Mouse (Mus musculus) liver, embryonic 11.5 days (tissue): ENCODE data around the gene Tgfbr2. TPM values are rescaled to one million over a fixed set of nuclear protein-coding genes. Genes with fewer than 3 reads are reported as not detected.
A peak's percentile ranks its signal among the peaks of the same experiment; 100 is the strongest.

Source experiments
- ATAC-seq: fragments of 200-750 bp; cut with Nextera tagmentation; replicated peaks from 2 replicates; pipeline ENCODE4 v1.8.0; 2017; ENCODE audit warnings: moderate number of reproducible peaks, mild to moderate bottlenecking, moderate TSS enrichment, moderate library complexity; ENCODE audit not compliant: low FRiP score
- DNase-seq: peaks from one replicate; pipeline ENCODE4 v3.0.0-alpha.2; 2017; ENCODE audit warnings: low spot score
- H3K27ac ChIP-seq: fragments of 300-500 bp; sonication (generic); 2 replicates; pipeline ENCODE4 v1.5.1; 2014; ENCODE audit warnings: mild to moderate bottlenecking, low read depth, low read length, control low read depth
- H3K27me3 ChIP-seq: fragments of 300-500 bp; sonication (generic); replicated peaks from 2 replicates; pipeline ENCODE4 v1.6.1; 2014; ENCODE audit warnings: low read length, mixed read lengths; ENCODE audit not compliant: control insufficient read depth, insufficient read depth
- H3K36me3 ChIP-seq: fragments of 300-500 bp; sonication (generic); 2 replicates; pipeline ENCODE4 v1.6.1; 2014; ENCODE audit warnings: mild to moderate bottlenecking, low read length, moderate library complexity, mixed read lengths; ENCODE audit not compliant: control insufficient read depth, insufficient read depth
- H3K4me1 ChIP-seq: fragments of 300-500 bp; sonication (generic); replicated peaks from 2 replicates; pipeline ENCODE4 v1.6.1; 2014; ENCODE audit warnings: low read length, mixed read lengths; ENCODE audit not compliant: control insufficient read depth, insufficient read depth
- H3K4me2 ChIP-seq: fragments of 300-500 bp; sonication (generic); 2 replicates; pipeline ENCODE4 v1.6.1; 2014; ENCODE audit warnings: mild to moderate bottlenecking, control low read depth, moderate library complexity
- H3K4me3 ChIP-seq: fragments of 300-500 bp; sonication (generic); 2 replicates; pipeline ENCODE4 v1.5.1; 2014; ENCODE audit warnings: low read depth, low read length, control low read depth
- H3K9ac ChIP-seq: fragments of 300-500 bp; sonication (generic); 2 replicates; pipeline ENCODE4 v1.6.1; 2014; ENCODE audit warnings: low read depth, low read length, control low read depth
- H3K9me3 ChIP-seq: fragments of 300-500 bp; sonication (generic); 2 replicates; pipeline ENCODE4 v1.6.1; 2016; ENCODE audit warnings: low read length, inconsistent platforms, mixed read lengths; ENCODE audit not compliant: control insufficient read depth
- WGBS: fragments of 180-500 bp; shearing (Covaris S2); extraction: QIAGEN DNeasy Blood & Tissue Kit; methylation state at CpG from one replicate; pipeline ENCODE4 v1.1.7; 2014; 5-methylcytosine and 5-hydroxymethylcytosine counted together
- polyA plus RNA-seq: library from polyadenylated mRNA; unstranded; fragments of >200 nt; fragmentation: Nextera tagmentation; extraction: Ambion mirVana; gene quantifications from 2 replicates; pipeline ENCODE4 v1.2.1, GENCODE M21; 2014

Tgfbr2 gene
- polyA plus RNA-seq, 1 experiment from 2014 or later, result 9.5 TPM

- Histone ChIP-seq H3K4me3 (peak overlapping the region; percentile 80), H3K9ac (peak overlapping the region; percentile 71; the same call in 1 of the 2 replicates), H3K27me3 (no peaks in the 10 kb centered on the region), H3K36me3 (no peaks in the 10 kb centered on the region), H3K27ac (no peak overlapping the region), H3K4me1 (peaks cover 9% of the 10 kb centered on the region; the same call in 1 of the 2 replicates), H3K4me2 (peak overlapping the region; percentile 80), H3K9me3 (no peaks in the 10 kb centered on the region)
- no peak for DNase-seq
- 78% methylated on average over 16 of the region's 16 CpGs for WGBS
- no peak for ATAC-seq
Measured at GRCm38 (mm10) chr9:116173473-116174170, 1.5 kb downstream of the Tgfbr2 start.

GRCm38 (mm10) chr9:116173059-116173458, 2.1 kb downstream of the Tgfbr2 start:
- no peak overlapping the region for H3K9ac ChIP-seq
- no peaks in the 10 kb centered on the region for H3K27me3 ChIP-seq
- no peaks in the 10 kb centered on the region for H3K9me3 ChIP-seq
- H3K4me1 ChIP-seq, result peaks cover 9% of the 10 kb centered on the region; the same call in 1 of the 2 replicates
- H3K4me2 ChIP-seq, result peak overlapping the region; percentile 80
- H3K4me3 ChIP-seq, result no peak overlapping the region; the same call in 1 of the 2 replicates
- 66% methylated on average over 6 of the region's 6 CpGs for WGBS
- DNase-seq (no peak), ATAC-seq (no peak)
- H3K27ac ChIP-seq, result no peak overlapping the region
- H3K36me3 ChIP-seq, result no peaks in the 10 kb centered on the region

DNA sequence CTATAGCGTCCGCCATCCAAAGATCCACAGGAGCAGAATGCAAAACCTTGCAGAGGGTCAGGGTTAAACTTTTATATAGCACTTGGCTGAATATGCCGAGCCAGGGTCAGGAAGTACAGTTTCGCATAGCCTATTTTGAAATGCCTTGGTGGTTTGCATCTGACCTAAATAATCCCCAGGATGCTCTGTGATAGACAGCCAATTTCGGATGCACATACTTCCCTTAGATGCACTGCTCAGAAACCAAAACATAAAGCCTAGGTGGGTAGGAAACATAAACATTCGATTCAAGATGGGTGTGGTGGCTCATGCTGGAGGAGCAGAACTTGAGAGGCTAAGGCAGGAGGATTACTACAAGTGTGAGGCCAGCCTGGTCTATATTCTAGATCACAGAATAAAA, 6.1 kb downstream of the Tgfbr2 start:
- Histone ChIP-seq H3K4me1 (peaks cover 4% of the 10 kb centered on the region; the same call in 1 of the 2 replicates), H3K36me3 (no peaks in the 10 kb centered on the region), H3K4me2 (no peak overlapping the region), H3K4me3 (no peak overlapping the region), H3K9ac (no peak overlapping the region), H3K27ac (no peak overlapping the region), H3K27me3 (no peaks in the 10 kb centered on the region), H3K9me3 (no peaks in the 10 kb centered on the region)
- DNase-seq (no peak), ATAC-seq (no peak)
- 72% methylated on average over 6 of the region's 6 CpGs for WGBS

DNA sequence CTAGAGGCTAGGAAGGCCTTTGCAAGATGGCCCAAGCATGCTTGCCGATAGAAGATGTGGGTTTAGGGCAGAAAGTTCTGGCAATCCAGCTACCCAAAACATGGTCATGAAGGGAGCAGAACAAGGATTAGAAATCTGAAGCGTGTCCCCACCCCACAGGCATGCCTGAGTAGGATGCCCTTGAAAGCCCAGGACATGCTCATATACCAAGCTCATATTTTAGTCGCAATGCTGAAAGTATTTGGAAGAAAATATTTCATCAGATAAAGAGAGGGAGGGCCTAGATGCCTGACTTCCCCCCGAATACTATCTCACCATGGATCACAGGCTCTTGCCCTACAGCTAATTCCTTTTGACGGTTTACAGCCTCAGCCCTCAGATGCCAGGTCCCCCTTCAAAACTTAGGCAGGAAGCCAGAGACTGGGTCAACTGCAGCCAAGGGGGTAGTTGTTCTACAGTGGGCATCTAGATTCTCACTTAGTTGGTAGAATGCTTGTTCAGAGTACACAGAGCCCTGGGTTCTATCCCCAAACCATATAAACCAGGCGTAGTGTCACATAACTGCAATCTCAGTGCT, 7.8 kb downstream of the Tgfbr2 start:
- Histone ChIP-seq H3K9ac (no peak overlapping the region), H3K36me3 (no peaks in the 10 kb centered on the region), H3K9me3 (no peaks in the 10 kb centered on the region), H3K27me3 (no peaks in the 10 kb centered on the region), H3K27ac (no peak overlapping the region), H3K4me2 (no peak overlapping the region), H3K4me1 (peaks cover 3% of the 10 kb centered on the region; the same call in 1 of the 2 replicates), H3K4me3 (no peak overlapping the region)
- ATAC-seq (no peak), DNase-seq (no peak)
- WGBS, result 72% methylated on average over 6 of the region's 6 CpGs

DNA sequence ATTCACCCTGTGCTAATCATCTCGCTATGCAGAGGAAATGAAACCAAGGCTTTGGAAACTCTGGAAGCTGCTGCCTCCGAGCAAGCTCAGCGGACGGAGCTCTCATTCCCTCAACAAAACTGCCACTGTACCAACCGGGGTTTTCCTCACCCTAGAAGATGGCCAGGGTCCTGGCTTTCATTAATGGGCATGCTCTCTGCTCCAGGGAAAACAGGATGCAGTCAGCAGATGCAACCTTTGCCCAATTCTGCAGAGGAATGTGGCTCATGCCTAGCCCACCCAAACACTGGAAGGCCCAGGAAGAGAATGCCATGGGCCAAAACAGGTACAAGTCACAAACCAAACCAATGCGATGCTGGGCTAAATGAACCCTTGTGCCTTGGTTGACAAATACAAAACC, 8.8 kb downstream of the Tgfbr2 start:
- no peak overlapping the region for H3K27ac ChIP-seq
- no peak for DNase-seq
- peaks cover 3% of the 10 kb centered on the region; the same call in 1 of the 2 replicates for H3K4me1 ChIP-seq
- no peaks in the 10 kb centered on the region for H3K9me3 ChIP-seq
- no peak overlapping the region for H3K4me3 ChIP-seq
- no peak overlapping the region for H3K4me2 ChIP-seq
- ATAC-seq, result no peak
- H3K27me3 ChIP-seq, result no peaks in the 10 kb centered on the region
- no peaks in the 10 kb centered on the region for H3K36me3 ChIP-seq
- no peak overlapping the region for H3K9ac ChIP-seq
- WGBS, result 86% methylated on average over 6 of the region's 6 CpGs

DNA sequence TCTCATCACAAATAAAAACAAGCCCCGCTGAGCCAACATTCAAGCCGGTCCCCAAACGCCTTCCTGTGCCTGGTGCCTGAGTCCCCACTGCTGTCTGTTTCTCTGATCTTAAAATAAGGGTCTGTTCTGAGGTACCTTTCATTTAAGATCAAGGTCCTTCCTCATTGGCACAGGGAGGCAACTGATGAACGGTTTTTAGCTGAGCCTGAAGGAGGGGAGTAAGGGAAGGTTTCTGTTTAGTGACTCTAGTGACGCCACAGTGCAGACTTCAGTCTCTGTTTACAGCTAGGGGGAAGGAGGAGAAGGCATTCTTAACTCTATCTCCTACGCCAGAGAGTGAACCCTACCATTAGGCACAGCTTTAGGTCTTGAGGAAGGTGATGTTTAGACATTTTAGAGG, 11.3 kb downstream of the Tgfbr2 start:
- Histone ChIP-seq H3K27ac (no peak overlapping the region), H3K4me3 (no peak overlapping the region), H3K9ac (no peak overlapping the region), H3K27me3 (no peaks in the 10 kb centered on the region), H3K36me3 (no peaks in the 10 kb centered on the region), H3K9me3 (no peaks in the 10 kb centered on the region), H3K4me1 (peaks cover 5% of the 10 kb centered on the region; the same call in 1 of the 2 replicates), H3K4me2 (no peak overlapping the region)
- no peak for ATAC-seq
- WGBS, result 66% methylated on average over 6 of the region's 6 CpGs
- no peak for DNase-seq

DNA sequence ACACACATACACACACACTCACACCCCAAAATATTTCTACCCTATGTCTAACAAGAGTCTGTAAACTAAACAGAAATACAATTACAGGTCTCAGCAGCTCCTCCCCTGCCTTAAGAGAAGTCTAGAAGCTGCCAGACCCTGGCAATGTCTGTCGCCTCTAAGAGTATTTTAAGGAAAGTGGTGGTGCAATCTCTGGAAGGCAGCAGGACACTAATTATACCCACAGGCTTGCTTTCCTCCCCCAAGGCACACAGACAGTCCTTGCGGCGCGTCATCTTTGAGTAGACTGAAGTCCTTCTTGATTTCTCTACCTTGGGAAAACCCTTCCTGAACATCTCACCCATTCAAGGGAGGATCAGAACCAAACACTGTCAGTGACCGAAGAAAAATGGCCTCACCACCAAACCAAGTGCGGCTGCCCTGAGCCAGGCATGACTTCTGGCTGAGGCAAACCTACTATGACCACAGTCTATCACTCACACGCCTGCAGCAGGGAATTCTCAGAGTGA, 12.2 kb downstream of the Tgfbr2 start:
- Histone ChIP-seq H3K4me2 (no peak overlapping the region), H3K9me3 (no peaks in the 10 kb centered on the region), H3K36me3 (no peaks in the 10 kb centered on the region), H3K27ac (no peak overlapping the region), H3K27me3 (no peaks in the 10 kb centered on the region), H3K9ac (no peak overlapping the region), H3K4me1 (0 out of 2 replicates have a peak, but pooled peaks cover 3% of the 10 kb centered on the region), H3K4me3 (no peak overlapping the region)
- 85% methylated on average over 7 of the region's 7 CpGs for WGBS
- ATAC-seq (no peak), DNase-seq (no peak)

- 0 out of 2 replicates have a peak, but pooled peaks have one; percentile 20 for ATAC-seq
- Histone ChIP-seq H3K27me3 (no peaks in the 10 kb centered on the region), H3K36me3 (no peaks in the 10 kb centered on the region), H3K9me3 (no peaks in the 10 kb centered on the region), H3K4me2 (no peak overlapping the region), H3K4me1 (0 out of 2 replicates have a peak, but pooled peaks cover 3% of the 10 kb centered on the region), H3K9ac (no peak overlapping the region), H3K4me3 (no peak overlapping the region), H3K27ac (no peak overlapping the region)
- WGBS, result 41% methylated on average over 7 of the region's 7 CpGs
- DNase-seq, result no peak
Measured at GRCm38 (mm10) chr9:116160860-116161259, 14.3 kb downstream of the Tgfbr2 start.
